Mouse (Mus musculus) midbrain, embryonic 12.5 days (tissue): ENCODE measurements around the gene Fggy. TPM values are rescaled to one million over a fixed set of nuclear protein-coding genes. Genes with fewer than 3 reads are reported as not detected.

Experiments used
- ATAC-seq: fragments of 200-750 bp; cut with Nextera tagmentation; 2 replicates; pipeline ENCODE4 v1.8.0; 2017; ENCODE audit warnings: low read depth, moderate TSS enrichment, moderate library complexity; ENCODE audit not compliant: low FRiP score
- H3K27ac ChIP-seq: fragments of 300-500 bp; sonication (generic); replicated peaks from 2 replicates; pipeline ENCODE4 v1.5.1; 2016; ENCODE audit warnings: mild to moderate bottlenecking
- H3K27me3 ChIP-seq: fragments of 300-500 bp; sonication (generic); 2 replicates; pipeline ENCODE4 v1.6.1; 2016; ENCODE audit warnings: mild to moderate bottlenecking
- H3K36me3 ChIP-seq: fragments of 300-500 bp; sonication (generic); 2 replicates; pipeline ENCODE4 v1.6.1; 2016
- H3K4me1 ChIP-seq: fragments of 300-500 bp; sonication (generic); 2 replicates; pipeline ENCODE4 v1.6.1; 2016
- H3K4me2 ChIP-seq: fragments of 300-500 bp; sonication (generic); replicated peaks from 2 replicates; pipeline ENCODE4 v1.6.1; 2016; ENCODE audit warnings: mild to moderate bottlenecking, moderate library complexity
- H3K4me3 ChIP-seq: fragments of 300-500 bp; sonication (generic); 2 replicates; pipeline ENCODE4 v1.5.1; 2016; ENCODE audit warnings: mild to moderate bottlenecking
- H3K9ac ChIP-seq: fragments of 300-500 bp; sonication (generic); replicated peaks from 2 replicates; pipeline ENCODE4 v1.6.1; 2016; ENCODE audit warnings: mild to moderate bottlenecking, moderate library complexity
- H3K9me3 ChIP-seq: fragments of 300-500 bp; sonication (generic); 2 replicates; pipeline ENCODE4 v1.6.1; 2016; ENCODE audit warnings: mild to moderate bottlenecking
- WGBS: fragments of 180-500 bp; shearing (Covaris S2); methylation state at CpG from one replicate; pipeline ENCODE4 v1.1.7; 2016; 5-methylcytosine and 5-hydroxymethylcytosine counted together
- polyA plus RNA-seq: library from polyadenylated mRNA; unstranded; fragments of >200 nt; fragmentation: Nextera tagmentation; extraction: Ambion mirVana; gene quantifications from 2 replicates; pipeline ENCODE4 v1.2.1, GENCODE M21; 2016

Gene Fggy
- polyA plus RNA-seq, 1 experiment from 2014 or later = 8.5 TPM

DNA sequence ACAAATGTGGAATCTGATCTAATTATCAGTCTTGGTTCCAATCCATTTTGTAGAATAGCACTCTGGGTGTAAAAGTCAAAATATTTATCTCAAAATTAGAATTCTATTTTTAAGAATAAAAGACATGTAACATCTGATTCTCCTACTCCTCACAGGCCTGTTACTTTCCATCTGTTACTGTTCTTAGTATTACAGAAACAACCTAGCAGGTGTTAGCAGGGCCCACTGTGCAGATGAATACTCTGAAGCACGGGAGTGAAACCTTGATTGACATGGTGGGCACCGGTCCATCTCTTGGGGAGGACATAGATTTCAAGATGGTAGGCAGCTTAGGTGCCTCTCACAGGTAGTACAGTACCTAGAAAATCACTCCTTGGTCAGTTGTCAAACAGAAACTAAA, 298.7 kb downstream of the Fggy start:
- Histone ChIP-seq H3K9me3 (no peaks in the 10 kb centered on the region), H3K4me3 (no peak overlapping the region), H3K4me1 (no peaks in the 10 kb centered on the region; the same call in 1 of the 2 replicates), H3K36me3 (no peaks in the 10 kb centered on the region), H3K9ac (no peak overlapping the region), H3K27me3 (no peaks in the 10 kb centered on the region), H3K27ac (no peak overlapping the region), H3K4me2 (no peak overlapping the region)
- no peak for ATAC-seq
- WGBS = 80% methylated on average over 2 of the region's 2 CpGs

DNA sequence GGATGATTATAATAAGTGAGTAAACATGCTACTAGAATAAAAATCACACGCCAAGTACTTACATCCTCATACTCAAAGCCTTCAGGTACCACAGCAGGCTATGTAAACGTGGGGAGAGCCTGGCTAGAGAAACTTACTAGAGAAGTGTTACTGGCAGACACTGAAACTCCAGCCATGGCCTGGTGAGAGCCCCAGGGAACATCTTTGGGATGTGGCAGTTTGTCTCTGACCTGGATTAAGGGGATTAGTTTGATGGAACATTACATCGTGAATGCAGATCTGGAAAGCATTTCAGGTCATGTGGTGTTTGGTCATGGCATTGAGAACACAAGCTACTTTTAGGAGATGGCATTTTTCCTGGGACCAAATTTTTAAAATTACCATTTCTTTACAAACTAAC, 303.3 kb downstream of the Fggy start:
- H3K36me3 ChIP-seq = no peaks in the 10 kb centered on the region
- 40% methylated on average over 3 of the region's 3 CpGs for WGBS

DNA sequence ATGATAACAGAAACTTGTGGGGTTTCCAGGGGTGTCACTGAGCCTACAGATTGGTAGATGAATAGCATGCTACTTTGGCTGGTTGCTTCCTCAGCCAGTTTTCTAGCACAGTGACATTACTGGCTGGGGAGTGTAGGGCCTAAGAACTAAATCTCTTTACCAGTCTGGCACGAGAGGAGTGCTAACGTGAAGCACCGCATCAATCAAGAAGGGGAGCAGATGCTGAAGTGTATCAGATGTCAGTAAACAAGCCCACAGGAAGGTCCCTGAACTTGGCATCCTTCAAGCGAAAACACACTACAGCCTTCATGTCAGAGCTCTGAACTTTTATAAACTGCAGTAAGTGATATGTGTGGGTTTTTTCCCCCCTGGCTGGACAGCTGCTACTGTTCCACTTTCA, 303.8 kb downstream of the Fggy start:
- no peak for ATAC-seq
- H3K36me3 ChIP-seq = no peaks in the 10 kb centered on the region
- H3K4me2 ChIP-seq = no peak overlapping the region
- H3K9me3 ChIP-seq = no peaks in the 10 kb centered on the region
- no peak overlapping the region for H3K9ac ChIP-seq
- no peak overlapping the region for H3K27ac ChIP-seq
- no peak overlapping the region for H3K4me3 ChIP-seq
- 56% methylated on average over 4 of the region's 4 CpGs for WGBS
- H3K4me1 ChIP-seq = no peaks in the 10 kb centered on the region; the same call in 1 of the 2 replicates
- H3K27me3 ChIP-seq = no peaks in the 10 kb centered on the region

More for the DNA sequence above, 303.3 kb downstream of the Fggy start:
- Histone ChIP-seq H3K4me2 (no peak overlapping the region), H3K9me3 (no peaks in the 10 kb centered on the region), H3K9ac (no peak overlapping the region), H3K4me1 (no peaks in the 10 kb centered on the region; the same call in 1 of the 2 replicates), H3K27me3 (no peaks in the 10 kb centered on the region), H3K4me3 (no peak overlapping the region), H3K27ac (no peak overlapping the region)
- no peak for ATAC-seq

DNA sequence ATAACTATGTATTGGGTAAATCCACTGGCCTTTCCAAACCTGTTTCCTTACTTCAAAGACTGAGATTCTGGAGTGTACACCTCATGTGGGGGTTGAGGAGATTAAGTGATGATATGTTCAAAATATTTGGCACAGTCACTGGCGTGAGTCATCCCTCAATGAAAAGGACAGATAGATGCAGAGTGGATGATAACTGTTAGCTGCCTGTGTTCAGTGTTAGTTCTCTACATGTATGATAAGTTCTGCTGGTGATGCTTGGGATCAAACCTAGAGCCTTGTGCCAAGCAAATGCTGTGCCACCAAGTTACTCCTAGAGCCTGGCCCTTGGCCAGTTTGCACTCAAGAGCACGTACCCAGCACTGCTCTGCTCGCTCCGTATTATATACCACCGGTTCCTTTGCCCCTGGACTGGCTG, 304.4 kb downstream of the Fggy start:
- no peaks in the 10 kb centered on the region; the same call in 1 of the 2 replicates for H3K4me1 ChIP-seq
- no peaks in the 10 kb centered on the region for H3K9me3 ChIP-seq
- no peak for ATAC-seq
- no peak overlapping the region for H3K4me3 ChIP-seq
- no peak overlapping the region for H3K4me2 ChIP-seq
- no peak overlapping the region for H3K27ac ChIP-seq
- no peaks in the 10 kb centered on the region for H3K27me3 ChIP-seq
- no peak overlapping the region for H3K9ac ChIP-seq
- no peaks in the 10 kb centered on the region for H3K36me3 ChIP-seq
- WGBS = 92% methylated on average over 5 of the region's 5 CpGs

DNA sequence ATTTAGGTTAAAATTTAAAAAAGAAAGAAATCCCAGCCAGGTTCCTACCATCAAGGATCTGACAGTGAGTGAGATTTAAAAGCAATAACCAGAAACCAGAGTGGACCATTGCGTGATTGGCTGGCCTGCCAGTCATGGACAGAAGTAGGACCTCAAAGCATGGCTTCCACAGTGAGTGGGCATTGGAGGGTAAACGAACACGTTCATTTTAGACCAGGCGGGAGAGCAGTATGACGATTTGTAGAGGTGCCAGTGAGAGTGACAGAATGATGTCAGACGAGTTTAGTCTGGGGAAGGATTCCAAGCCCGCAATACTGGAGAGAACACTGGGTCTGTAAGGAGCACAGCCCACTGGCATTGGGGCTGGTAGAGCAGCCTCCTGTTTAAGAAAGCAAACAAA, 305.0 kb downstream of the Fggy start:
- no peak overlapping the region for H3K27ac ChIP-seq
- ATAC-seq = no peak
- H3K4me1 ChIP-seq = no peaks in the 10 kb centered on the region; the same call in 1 of the 2 replicates
- no peak overlapping the region for H3K4me2 ChIP-seq
- no peak overlapping the region for H3K9ac ChIP-seq
- H3K36me3 ChIP-seq = no peaks in the 10 kb centered on the region
- no peaks in the 10 kb centered on the region for H3K27me3 ChIP-seq
- H3K9me3 ChIP-seq = no peaks in the 10 kb centered on the region
- H3K4me3 ChIP-seq = no peak overlapping the region
- WGBS = 84% methylated on average over 7 of the region's 7 CpGs

DNA sequence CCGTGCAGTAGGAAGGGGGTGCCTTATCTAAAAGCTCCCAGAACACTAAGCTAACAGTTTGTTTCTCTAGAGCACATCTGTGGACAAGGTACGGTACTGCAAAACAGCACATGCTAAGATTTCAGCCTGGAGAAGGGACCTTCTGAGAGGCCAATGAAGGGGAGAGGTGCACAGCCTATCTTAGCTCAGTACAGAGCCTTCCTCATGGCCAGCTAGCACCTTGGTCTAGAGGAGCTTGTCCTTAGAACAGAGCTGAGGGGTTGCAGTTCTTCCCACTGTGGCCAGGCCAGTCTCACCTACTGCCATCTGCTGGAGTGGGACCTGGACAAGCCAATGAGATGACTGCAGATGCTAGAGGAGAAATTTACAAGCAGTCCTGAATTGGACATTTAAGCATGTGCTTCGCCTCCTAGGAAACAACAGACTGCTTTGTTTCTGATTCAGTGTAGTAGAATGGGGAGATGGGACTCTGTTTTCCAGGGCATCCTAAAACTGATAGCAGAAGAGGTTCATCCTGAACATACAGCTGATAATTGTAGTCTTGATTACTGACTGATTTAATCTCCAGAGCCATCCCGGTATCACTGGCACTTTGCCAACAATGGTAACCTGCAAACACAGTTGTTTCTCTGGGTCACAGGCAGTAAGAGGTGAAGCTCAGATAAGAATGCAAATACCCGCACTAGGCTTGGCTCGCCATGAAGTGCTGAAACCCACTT, 305.6 kb downstream of the Fggy start:
- no peak overlapping the region for H3K4me3 ChIP-seq
- H3K27me3 ChIP-seq = no peaks in the 10 kb centered on the region
- no peaks in the 10 kb centered on the region; the same call in 1 of the 2 replicates for H3K4me1 ChIP-seq
- WGBS = 79% methylated on average over 6 of the region's 6 CpGs
- no peaks in the 10 kb centered on the region for H3K36me3 ChIP-seq
- H3K4me2 ChIP-seq = no peak overlapping the region
- ATAC-seq = no peak; the same call in 1 of the 2 replicates
- H3K9me3 ChIP-seq = no peaks in the 10 kb centered on the region
- H3K27ac ChIP-seq = no peak overlapping the region
- H3K9ac ChIP-seq = no peak overlapping the region

DNA sequence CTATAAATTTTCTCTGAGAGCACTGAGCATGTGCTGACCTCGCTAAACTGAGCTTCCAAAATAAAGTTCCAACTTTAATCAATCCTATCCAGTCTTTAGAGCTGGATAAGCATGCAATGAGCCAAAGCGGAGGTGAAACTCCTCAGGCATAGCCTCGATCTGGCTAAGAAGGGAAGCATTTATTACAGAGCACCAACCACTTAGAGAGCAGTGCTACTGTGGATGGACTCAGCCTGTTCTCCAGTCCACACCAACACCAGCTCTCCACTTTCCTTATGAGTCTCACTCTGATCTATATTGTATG, 306.1 kb downstream of the Fggy start:
- Histone ChIP-seq H3K9me3 (no peaks in the 10 kb centered on the region), H3K4me2 (no peak overlapping the region), H3K36me3 (no peaks in the 10 kb centered on the region), H3K9ac (no peak overlapping the region), H3K4me1 (no peaks in the 10 kb centered on the region; the same call in 1 of the 2 replicates), H3K27me3 (no peaks in the 10 kb centered on the region), H3K4me3 (no peak overlapping the region), H3K27ac (no peak overlapping the region)
- WGBS = 87% methylated on average over 3 of the region's 3 CpGs
- ATAC-seq = no peak

DNA sequence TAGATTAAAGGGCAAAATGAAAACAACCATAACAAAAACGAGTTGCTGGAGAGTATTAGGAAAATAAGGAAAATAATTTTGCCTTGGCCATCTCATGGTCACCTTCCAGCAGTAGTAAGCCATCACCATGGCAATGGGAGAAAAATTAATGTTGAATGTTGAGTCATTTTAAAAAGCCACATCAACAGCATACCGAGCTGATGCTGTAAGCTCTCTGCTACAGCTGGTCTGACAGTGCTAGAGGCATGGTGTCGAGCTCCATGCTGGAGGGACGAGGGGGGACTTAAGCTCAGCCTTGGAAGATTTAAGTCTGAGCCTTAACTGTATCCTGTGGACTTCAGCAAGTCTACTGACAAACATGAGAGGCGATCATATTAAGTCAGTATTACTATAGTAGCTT, 307.9 kb downstream of the Fggy start:
- Histone ChIP-seq H3K9ac (no peak overlapping the region), H3K27ac (no peak overlapping the region), H3K9me3 (no peaks in the 10 kb centered on the region), H3K4me2 (no peak overlapping the region), H3K4me1 (no peaks in the 10 kb centered on the region), H3K27me3 (no peaks in the 10 kb centered on the region), H3K4me3 (no peak overlapping the region), H3K36me3 (no peaks in the 10 kb centered on the region)
- no peak for ATAC-seq
- WGBS = 82% methylated on average over 5 of the region's 5 CpGs

DNA sequence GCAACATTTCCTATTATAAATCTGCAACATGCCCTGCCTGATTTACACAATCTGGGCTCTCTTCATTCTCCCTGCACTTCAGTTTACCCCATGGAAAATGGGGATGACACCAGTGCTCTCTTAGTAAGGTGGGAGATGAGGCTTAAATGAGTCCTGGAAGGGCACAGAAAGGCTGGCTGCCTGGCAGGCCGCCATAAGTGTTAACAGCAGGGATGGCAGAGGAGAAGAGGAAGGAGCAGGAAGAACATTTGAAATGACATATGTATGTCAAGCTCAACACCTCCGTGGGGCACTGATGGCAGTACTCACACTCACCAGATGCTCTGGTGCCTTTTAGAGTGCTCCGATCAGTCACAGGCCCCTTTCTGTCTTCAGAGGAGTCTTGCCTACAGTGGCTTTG, 308.6 kb downstream of the Fggy start:
- Histone ChIP-seq H3K9me3 (no peaks in the 10 kb centered on the region), H3K4me1 (no peaks in the 10 kb centered on the region), H3K4me3 (no peak overlapping the region), H3K4me2 (no peak overlapping the region), H3K27me3 (no peaks in the 10 kb centered on the region), H3K27ac (no peak overlapping the region), H3K36me3 (no peaks in the 10 kb centered on the region), H3K9ac (no peak overlapping the region)
- 72% methylated on average over 3 of the region's 3 CpGs for WGBS
- ATAC-seq = no peak

DNA sequence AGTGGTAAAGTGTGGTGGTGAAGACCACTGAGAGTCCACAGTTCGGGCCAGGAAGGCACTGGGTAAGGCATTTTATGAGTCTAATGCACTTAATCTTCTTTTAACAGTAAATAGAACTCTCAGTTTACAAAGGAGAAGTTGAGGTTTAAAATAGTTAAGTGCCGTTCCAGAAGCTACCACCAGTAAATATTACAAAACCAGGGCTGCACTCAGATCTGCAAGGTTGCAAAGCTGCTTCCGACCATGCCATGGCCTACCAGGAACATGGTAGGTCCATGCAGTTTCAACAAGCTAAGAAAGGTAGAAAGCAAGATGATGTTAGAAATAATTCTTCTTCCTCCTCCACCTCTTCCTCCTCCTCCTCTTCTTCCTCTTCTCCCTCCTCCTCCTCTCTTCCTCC, 309.8 kb downstream of the Fggy start:
- no peak overlapping the region for H3K4me3 ChIP-seq

DNA sequence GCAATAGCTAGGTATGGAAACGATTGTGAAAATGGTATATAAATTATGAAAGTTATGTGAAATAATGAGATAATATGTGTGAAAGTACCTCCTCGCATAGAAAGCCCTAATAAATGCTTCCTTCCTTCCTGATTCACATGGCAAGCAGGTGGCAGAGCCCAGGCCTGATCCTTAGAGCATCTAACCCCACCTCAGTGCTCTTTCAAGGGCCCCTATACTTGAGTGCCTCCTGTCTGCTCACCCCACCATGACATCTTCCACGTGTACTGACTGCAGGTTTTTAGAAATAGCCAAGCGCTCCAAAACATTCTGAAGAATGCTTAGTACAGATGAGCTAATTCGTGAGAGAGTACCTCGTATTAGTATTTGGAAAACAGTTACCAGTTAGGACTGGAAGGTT, 311.0 kb downstream of the Fggy start:
- H3K4me2 ChIP-seq = no peak overlapping the region
- WGBS = 81% methylated on average over 6 of the region's 6 CpGs
- no peak overlapping the region for H3K27ac ChIP-seq
- H3K36me3 ChIP-seq = no peaks in the 10 kb centered on the region
- no peaks in the 10 kb centered on the region for H3K9me3 ChIP-seq
- H3K9ac ChIP-seq = no peak overlapping the region
- H3K4me3 ChIP-seq = no peak overlapping the region
- ATAC-seq = no peak
- H3K27me3 ChIP-seq = no peaks in the 10 kb centered on the region
- H3K4me1 ChIP-seq = no peaks in the 10 kb centered on the region

More for the DNA sequence above, 309.8 kb downstream of the Fggy start:
- 92% methylated on average over 3 of the region's 3 CpGs for WGBS
- no peak overlapping the region for H3K9ac ChIP-seq
- no peaks in the 10 kb centered on the region for H3K9me3 ChIP-seq
- no peaks in the 10 kb centered on the region for H3K27me3 ChIP-seq
- no peak for ATAC-seq
- no peaks in the 10 kb centered on the region for H3K36me3 ChIP-seq
- H3K27ac ChIP-seq = no peak overlapping the region
- H3K4me2 ChIP-seq = no peak overlapping the region
- H3K4me1 ChIP-seq = no peaks in the 10 kb centered on the region

DNA sequence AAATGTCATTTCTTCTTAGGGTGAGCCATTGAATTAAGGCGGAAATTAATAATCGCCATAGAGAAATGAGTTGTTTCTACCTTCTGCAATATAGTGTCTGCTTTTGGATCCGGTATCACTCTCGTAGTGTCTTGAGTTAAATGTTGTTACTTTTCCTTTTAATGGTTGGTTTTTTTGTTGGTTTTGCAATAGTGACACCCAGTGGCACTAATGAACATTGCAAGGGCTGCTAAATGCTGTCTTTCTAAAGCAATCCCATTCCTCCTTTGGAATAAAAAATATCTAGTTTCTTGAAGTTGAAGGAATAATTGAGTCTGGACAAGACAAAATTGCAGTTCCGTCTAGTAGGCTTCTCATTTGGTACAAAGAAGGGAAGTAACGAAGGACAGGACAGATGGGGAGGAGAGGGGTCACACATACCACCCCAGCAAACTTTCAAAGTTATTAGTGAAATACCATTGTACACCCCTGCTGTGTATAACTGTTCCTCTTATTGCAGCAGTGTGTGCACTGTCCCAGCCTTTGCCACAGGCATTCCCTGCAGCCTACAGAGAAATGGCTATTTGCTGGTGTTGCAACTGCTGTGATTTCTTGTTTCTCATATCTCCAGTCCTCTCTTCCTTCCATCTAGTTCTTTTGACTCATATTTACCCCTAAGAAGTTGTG, 314.0 kb downstream of the Fggy start:
- ATAC-seq = peak; percentile 44; the same call in 1 of the 2 replicates
- H3K4me2 ChIP-seq = no peak overlapping the region
- no peak overlapping the region for H3K9ac ChIP-seq
- no peaks in the 10 kb centered on the region for H3K9me3 ChIP-seq
- no peaks in the 10 kb centered on the region for H3K4me1 ChIP-seq
- 38% methylated on average over 6 of the region's 6 CpGs for WGBS
- H3K27me3 ChIP-seq = no peaks in the 10 kb centered on the region
- no peak overlapping the region for H3K27ac ChIP-seq
- no peak overlapping the region for H3K4me3 ChIP-seq
- no peaks in the 10 kb centered on the region for H3K36me3 ChIP-seq
